Mouse (Mus musculus) intestine, postnatal 0 days (tissue): ENCODE results near the gene Slc25a47. TPM values are rescaled to one million over a fixed set of nuclear protein-coding genes. Genes with fewer than 3 reads are reported as not detected.

Source experiments
- ATAC-seq: fragments of 200-750 bp; cut with Nextera tagmentation; 2 replicates; pipeline ENCODE4 v1.8.0; 2017; ENCODE audit warnings: mild to moderate bottlenecking, moderate TSS enrichment, moderate library complexity
- H3K27ac ChIP-seq: fragments of 300-500 bp; sonication (generic); 2 replicates; pipeline ENCODE4 v1.5.1; 2014; ENCODE audit warnings: mild to moderate bottlenecking, low read depth, low read length, moderate library complexity
- H3K27me3 ChIP-seq: fragments of 300-500 bp; sonication (generic); replicated peaks from 2 replicates; pipeline ENCODE4 v1.6.1; 2014; ENCODE audit warnings: low read length, mixed read lengths; ENCODE audit not compliant: control insufficient read depth, insufficient read depth
- H3K36me3 ChIP-seq: fragments of 300-500 bp; sonication (generic); 2 replicates; pipeline ENCODE4 v1.6.1; 2014; ENCODE audit warnings: mild to moderate bottlenecking, moderate library complexity; ENCODE audit not compliant: control insufficient read depth, insufficient read depth
- H3K4me1 ChIP-seq: fragments of 300-500 bp; sonication (generic); replicated peaks from 2 replicates; pipeline ENCODE4 v1.6.1; 2014; ENCODE audit warnings: antibody characterized with exemption, low read length, mixed read lengths; ENCODE audit not compliant: control insufficient read depth, insufficient read depth
- H3K4me2 ChIP-seq: fragments of 300-500 bp; sonication (generic); replicated peaks from 2 replicates; pipeline ENCODE4 v1.6.1; 2014; ENCODE audit warnings: low read depth, mild to moderate bottlenecking, moderate library complexity
- H3K4me3 ChIP-seq: fragments of 300-500 bp; sonication (generic); 2 replicates; pipeline ENCODE4 v1.5.1; 2014; ENCODE audit warnings: low read depth, low read length
- H3K9ac ChIP-seq: fragments of 300-500 bp; sonication (generic); 2 replicates; pipeline ENCODE4 v1.6.1; 2014; ENCODE audit warnings: mild to moderate bottlenecking, low read depth, low read length
- H3K9me3 ChIP-seq: fragments of 300-500 bp; sonication (generic); 2 replicates; pipeline ENCODE4 v1.6.1; 2016; ENCODE audit warnings: mixed run types; ENCODE audit not compliant: control insufficient read depth
- CTCF ChIP-seq: sonication (generic); IDR thresholded peaks from 2 replicates; pipeline ENCODE4 v1.5.1; 2016; ENCODE audit warnings: low read depth, mild to moderate bottlenecking, control low read depth, antibody characterized with exemption, moderate library complexity
- WGBS: fragments of 180-500 bp; shearing (Covaris S2); extraction: QIAGEN DNeasy Blood & Tissue Kit; methylation state at CpG from one replicate; pipeline ENCODE4 v1.1.7; 2014; 5-methylcytosine and 5-hydroxymethylcytosine counted together
- polyA plus RNA-seq: library from polyadenylated mRNA; unstranded; fragments of >200 nt; fragmentation: Nextera tagmentation; extraction: Ambion mirVana; gene quantifications from 2 replicates; pipeline ENCODE4 v1.2.1, GENCODE M21; 2015

Gene Slc25a47
- polyA plus RNA-seq, 1 experiment from 2014 or later = 5.1 TPM

- Histone ChIP-seq H3K4me1 (no peaks in the 10 kb centered on the region), H3K36me3 (no peaks in the 10 kb centered on the region; the same call in 1 of the 2 replicates), H3K9me3 (no peaks in the 10 kb centered on the region), H3K27me3 (no peaks in the 10 kb centered on the region), H3K4me3 (no peak overlapping the region), H3K27ac (no peak overlapping the region), H3K4me2 (no peak overlapping the region), H3K9ac (no peak overlapping the region)
- 90% methylated on average over 15 of the region's 15 CpGs for WGBS
- no peak for TF ChIP-seq CTCF
- no peak for ATAC-seq
Observed at GRCm38 (mm10) chr12:108824225-108824874, 11.5 kb upstream of the Slc25a47 start.

GRCm38 (mm10) chr12:108825561-108826224, 10.2 kb upstream of the Slc25a47 start:
- no peak for ATAC-seq
- Histone ChIP-seq H3K4me1 (no peaks in the 10 kb centered on the region), H3K9me3 (no peaks in the 10 kb centered on the region), H3K4me2 (no peak overlapping the region), H3K27ac (no peak overlapping the region), H3K36me3 (no peaks in the 10 kb centered on the region), H3K27me3 (no peaks in the 10 kb centered on the region), H3K9ac (no peak overlapping the region), H3K4me3 (no peak overlapping the region)
- no peak for TF ChIP-seq CTCF
- 93% methylated on average over 13 of the region's 13 CpGs for WGBS

GRCm38 (mm10) chr12:108826282-108826957, 9.4 kb upstream of the Slc25a47 start:
- no peak for ATAC-seq
- no peak overlapping the region for H3K4me3 ChIP-seq
- no peaks in the 10 kb centered on the region for H3K27me3 ChIP-seq
- no peak overlapping the region for H3K4me2 ChIP-seq
- no peak overlapping the region for H3K9ac ChIP-seq
- TF ChIP-seq CTCF = no peak
- no peaks in the 10 kb centered on the region for H3K4me1 ChIP-seq
- H3K27ac ChIP-seq = no peak overlapping the region
- H3K36me3 ChIP-seq = no peaks in the 10 kb centered on the region
- 94% methylated on average over 19 of the region's 19 CpGs for WGBS
- no peaks in the 10 kb centered on the region for H3K9me3 ChIP-seq

- TF ChIP-seq CTCF = no peak
- Histone ChIP-seq H3K9me3 (no peaks in the 10 kb centered on the region), H3K4me3 (no peak overlapping the region), H3K27me3 (no peaks in the 10 kb centered on the region), H3K4me1 (no peaks in the 10 kb centered on the region), H3K36me3 (no peaks in the 10 kb centered on the region), H3K4me2 (no peak overlapping the region), H3K9ac (no peak overlapping the region), H3K27ac (no peak overlapping the region)
- WGBS = 92% methylated on average over 28 of the region's 28 CpGs
- ATAC-seq = no peak
Observed at GRCm38 (mm10) chr12:108826958-108827535, 8.8 kb upstream of the Slc25a47 start.

- no peak for ATAC-seq
- no peaks in the 10 kb centered on the region for H3K27me3 ChIP-seq
Observed at GRCm38 (mm10) chr12:108827641-108828040, 8.2 kb upstream of the Slc25a47 start.

GRCm38 (mm10) chr12:108829636-108830035, 6.2 kb upstream of the Slc25a47 start:
- Histone ChIP-seq H3K9ac (no peak overlapping the region), H3K36me3 (no peaks in the 10 kb centered on the region), H3K27me3 (no peaks in the 10 kb centered on the region), H3K4me1 (no peaks in the 10 kb centered on the region), H3K27ac (no peak overlapping the region), H3K9me3 (no peaks in the 10 kb centered on the region), H3K4me3 (no peak overlapping the region), H3K4me2 (no peak overlapping the region)
- ATAC-seq = no peak
- WGBS = 60% methylated on average over 5 of the region's 5 CpGs
- no peak for TF ChIP-seq CTCF

More at GRCm38 (mm10) chr12:108827641-108828040, 8.2 kb upstream of the Slc25a47 start:
- Histone ChIP-seq H3K4me2 (no peak overlapping the region), H3K4me3 (no peak overlapping the region), H3K4me1 (no peaks in the 10 kb centered on the region), H3K27ac (no peak overlapping the region), H3K9me3 (no peaks in the 10 kb centered on the region), H3K36me3 (no peaks in the 10 kb centered on the region), H3K9ac (no peak overlapping the region)
- WGBS = 69% methylated on average over 6 of the region's 6 CpGs
- no peak for TF ChIP-seq CTCF
